Mouse (Mus musculus) cerebellum, postnatal 4 days (tissue): Measurements from ENCODE around the gene Ptcd3.
A peak's percentile ranks its signal among the peaks of the same experiment; 100 is the strongest.
"Not testable (repeated sequence)": the region's sequence is repeated elsewhere in the genome, so short reads cannot be mapped to it uniquely, and the experiment has no call there.

Experiments used
- DNase-seq, 2 experiments: peaks; one replicate each; pipeline ENCODE4 v3.0.0; 2022; ENCODE audit warnings: low spot score in 2 of 2, mixed read lengths in 1 of 2

The Ptcd3 gene

GRCm38 (mm10) chr6:71908481-71909381 is at the start of gene Ptcd3, which contains the start of gene Polr1a:
TSS of gene Ptcd3 (minus strand) at chr6:71908750.
TSS of gene Polr1a (plus strand) at chr6:71909053.
- peak; percentile 79 to 90 for DNase-seq

GRCm38 (mm10) chr6:71951192-71951591 is 42.6 kb upstream of the Ptcd3 start:
- DNase-seq = no peak

GRCm38 (mm10) chr6:71950592-71950991 is 42.0 kb upstream of the Ptcd3 start:
- no peak for DNase-seq

GRCm38 (mm10) chr6:71949721-71950120 is 41.2 kb upstream of the Ptcd3 start:
- no peak for DNase-seq

- no peak for DNase-seq
These were observed 37.6 kb upstream of the Ptcd3 start for GRCm38 (mm10) chr6:71946121-71946520.

- DNase-seq = no peak
These were observed 36.6 kb upstream of the Ptcd3 start for GRCm38 (mm10) chr6:71945101-71945500.

GRCm38 (mm10) chr6:71940912-71941311 is 32.4 kb upstream of the Ptcd3 start:
- no peak for DNase-seq

GRCm38 (mm10) chr6:71935737-71936136 is 27.2 kb upstream of the Ptcd3 start:
- no peak for DNase-seq

GRCm38 (mm10) chr6:71934081-71934556 is 25.6 kb upstream of the Ptcd3 start:
- no peak for DNase-seq

- DNase-seq = no peak
These were observed 23.8 kb upstream of the Ptcd3 start for GRCm38 (mm10) chr6:71932347-71932746.

- no peak for DNase-seq
These were observed 22.4 kb upstream of the Ptcd3 start for GRCm38 (mm10) chr6:71930830-71931437.

- no peak for DNase-seq
These were observed 21.5 kb upstream of the Ptcd3 start for GRCm38 (mm10) chr6:71930053-71930452.

- DNase-seq = peak in 1 of 2 experiments; percentile 59
These were observed 19.4 kb upstream of the Ptcd3 start for GRCm38 (mm10) chr6:71927911-71928310.

- not testable (repeated sequence) for DNase-seq
These were observed 16.7 kb upstream of the Ptcd3 start for GRCm38 (mm10) chr6:71925233-71925632.

GRCm38 (mm10) chr6:71920752-71921151 is 12.2 kb upstream of the Ptcd3 start:
- no peak for DNase-seq

- no peak for DNase-seq
These were observed 3.3 kb upstream of the Ptcd3 start for GRCm38 (mm10) chr6:71911686-71912450.

- no peak for DNase-seq
These were observed 1.3 kb upstream of the Ptcd3 start for GRCm38 (mm10) chr6:71909840-71910239.

- DNase-seq = no peak
These were observed 834 bp upstream of the Ptcd3 start for GRCm38 (mm10) chr6:71909384-71909783.

GRCm38 (mm10) chr6:71907702-71908235 is 781 bp downstream of the Ptcd3 start:
- DNase-seq = no peak

GRCm38 (mm10) chr6:71893263-71893662 is 15.3 kb downstream of the Ptcd3 start:
- no peak for DNase-seq

- DNase-seq = no peak
These were observed 30.4 kb downstream of the Ptcd3 start for GRCm38 (mm10) chr6:71877965-71878760.
